Mouse (Mus musculus): ENCODE data around the gene Psmc6. TPM values are rescaled to one million over a fixed set of nuclear protein-coding genes. Genes with fewer than 3 reads are reported as not detected.
A peak's percentile ranks its signal among the peaks of the same experiment; 100 is the strongest.

Gene Psmc6
- polyA plus RNA-seq, 1 experiment from 2014 or later = 184 TPM

- Histone ChIP-seq H3K4me3 (ENCODE audit: low read depth, low read length) (no peak overlapping the region), H3K9me3 (ENCODE audit: control insufficient read depth, low read length) (no peaks in the 10 kb centered on the region), H3K4me1 (ENCODE audit: control insufficient read depth, insufficient read depth, low read length) (peaks cover 3% of the 10 kb centered on the region; the same call in 1 of the 2 replicates), H3K36me3 (ENCODE audit: control insufficient read depth, insufficient read depth, low read length) (peaks cover 22% of the 10 kb centered on the region), H3K9ac (replicated peaks; ENCODE audit: low read depth, low read length) (no peak overlapping the region), H3K27me3 (ENCODE audit: control insufficient read depth, insufficient read depth, low read length) (no peaks in the 10 kb centered on the region), H3K4me2 (ENCODE audit: low read depth, low read length) (no peak overlapping the region), H3K27ac (ENCODE audit: low read depth, low read length) (no peak overlapping the region)
- ATAC-seq (ENCODE audit: low read depth) = no peak
- 79% methylated on average over 4 of the region's 4 CpGs for WGBS
Observed at GRCm38 (mm10) chr14:45382912-45383311, 53.3 kb downstream of the Psmc6 start.

GRCm38 (mm10) chr14:45385596-45385995, 56.0 kb downstream of the Psmc6 start:
- WGBS = 91% methylated on average over 2 of the region's 2 CpGs
- no peak overlapping the region for H3K4me3 ChIP-seq (ENCODE audit: low read depth, low read length)
- no peak overlapping the region for H3K4me2 ChIP-seq (ENCODE audit: low read depth, low read length)
- no peak overlapping the region for H3K27ac ChIP-seq (ENCODE audit: low read depth, low read length)
- H3K9ac ChIP-seq (replicated peaks; ENCODE audit: low read depth, low read length) = no peak overlapping the region
- no peaks in the 10 kb centered on the region for H3K9me3 ChIP-seq (ENCODE audit: control insufficient read depth, low read length)
- peaks cover 7% of the 10 kb centered on the region; the same call in 1 of the 2 replicates for H3K4me1 ChIP-seq (ENCODE audit: control insufficient read depth, insufficient read depth, low read length)
- H3K27me3 ChIP-seq (ENCODE audit: control insufficient read depth, insufficient read depth, low read length) = no peaks in the 10 kb centered on the region
- ATAC-seq (ENCODE audit: low read depth) = no peak
- peaks cover 7% of the 10 kb centered on the region for H3K36me3 ChIP-seq (ENCODE audit: control insufficient read depth, insufficient read depth, low read length)

GRCm38 (mm10) chr14:45387480-45387879, 57.9 kb downstream of the Psmc6 start:
- 13% methylated on average over 2 of the region's 2 CpGs for WGBS

DNA sequence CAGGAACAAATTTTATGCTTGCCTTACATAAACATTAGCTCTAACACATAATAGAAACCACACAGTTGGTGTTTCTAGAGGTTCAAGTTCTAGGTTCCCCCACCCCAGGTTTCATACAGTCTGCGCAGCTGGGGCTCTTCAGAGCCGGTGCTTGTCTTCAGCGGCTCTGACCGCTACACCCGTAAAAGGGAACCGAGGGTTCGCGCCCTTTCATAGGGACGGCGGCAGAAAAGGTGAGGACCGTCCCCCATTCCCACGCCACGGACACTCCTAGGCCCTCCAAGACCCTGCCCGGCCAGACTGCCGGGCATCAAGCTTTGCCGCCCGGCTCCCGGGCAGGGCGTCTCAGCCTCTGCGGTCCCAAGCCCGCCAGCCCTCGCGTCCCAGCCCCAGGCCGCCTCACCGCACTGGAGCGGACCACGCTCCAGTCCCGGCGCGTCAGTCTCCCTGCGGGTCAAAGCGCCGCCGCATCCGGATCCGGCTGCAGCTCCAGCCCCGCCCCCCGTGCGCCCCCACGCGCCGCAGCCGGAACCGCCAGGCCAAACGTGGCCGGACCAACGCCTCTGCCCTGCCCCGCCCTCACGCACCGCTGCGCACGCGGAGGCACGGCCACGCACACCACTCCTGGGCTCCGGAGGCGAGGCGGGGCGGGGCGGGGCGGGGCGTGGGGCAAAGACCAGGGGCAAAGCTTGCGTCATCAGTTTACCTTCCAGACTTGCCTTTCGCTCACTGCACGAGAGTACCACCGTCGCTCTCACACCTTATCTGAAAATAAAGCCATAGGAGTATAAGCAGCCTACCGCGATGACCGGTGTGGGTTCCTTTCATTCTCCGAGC, 59.0 kb downstream of the Psmc6 start:
- no peaks in the 10 kb centered on the region for H3K36me3 ChIP-seq (ENCODE audit: control insufficient read depth, insufficient read depth, low read length)
- WGBS = under 1% methylated on average over 56 of the region's 71 CpGs
- no peaks in the 10 kb centered on the region for H3K9me3 ChIP-seq (ENCODE audit: control insufficient read depth, low read length)
- peak overlapping the region; percentile 80 for H3K9ac ChIP-seq (replicated peaks; ENCODE audit: low read depth, low read length)
- peak overlapping the region; percentile 64 for H3K4me2 ChIP-seq (ENCODE audit: low read depth, low read length)
- peak; percentile 98 for ATAC-seq (ENCODE audit: low read depth)
- H3K4me3 ChIP-seq (ENCODE audit: low read depth, low read length) = peak overlapping the region; percentile 70
- peak overlapping the region; percentile 76 for H3K27ac ChIP-seq (ENCODE audit: low read depth, low read length)
- H3K27me3 ChIP-seq (ENCODE audit: control insufficient read depth, insufficient read depth, low read length) = no peaks in the 10 kb centered on the region
- H3K4me1 ChIP-seq (ENCODE audit: control insufficient read depth, insufficient read depth, low read length) = peaks cover 7% of the 10 kb centered on the region; the same call in 1 of the 2 replicates

More at GRCm38 (mm10) chr14:45387480-45387879, 57.9 kb downstream of the Psmc6 start:
- H3K36me3 ChIP-seq (ENCODE audit: control insufficient read depth, insufficient read depth, low read length) = no peaks in the 10 kb centered on the region
- H3K4me2 ChIP-seq (ENCODE audit: low read depth, low read length) = peak overlapping the region; percentile 64
- H3K4me1 ChIP-seq (ENCODE audit: control insufficient read depth, insufficient read depth, low read length) = peaks cover 7% of the 10 kb centered on the region; the same call in 1 of the 2 replicates
- H3K4me3 ChIP-seq (ENCODE audit: low read depth, low read length) = peak overlapping the region; percentile 70
- H3K27me3 ChIP-seq (ENCODE audit: control insufficient read depth, insufficient read depth, low read length) = no peaks in the 10 kb centered on the region
- no peaks in the 10 kb centered on the region for H3K9me3 ChIP-seq (ENCODE audit: control insufficient read depth, low read length)
- H3K27ac ChIP-seq (ENCODE audit: low read depth, low read length) = no peak overlapping the region
- no peak overlapping the region for H3K9ac ChIP-seq (replicated peaks; ENCODE audit: low read depth, low read length)
- ATAC-seq (ENCODE audit: low read depth) = no peak

GRCm38 (mm10) chr14:45389194-45389593, 59.6 kb downstream of the Psmc6 start:
- Histone ChIP-seq H3K27ac (ENCODE audit: low read depth, low read length) (peak overlapping the region; percentile 76), H3K27me3 (ENCODE audit: control insufficient read depth, insufficient read depth, low read length) (no peaks in the 10 kb centered on the region), H3K4me3 (ENCODE audit: low read depth, low read length) (peak overlapping the region; percentile 70), H3K9me3 (ENCODE audit: control insufficient read depth, low read length) (no peaks in the 10 kb centered on the region), H3K9ac (replicated peaks; ENCODE audit: low read depth, low read length) (peak overlapping the region; percentile 80), H3K4me2 (ENCODE audit: low read depth, low read length) (peak overlapping the region; percentile 64), H3K4me1 (ENCODE audit: control insufficient read depth, insufficient read depth, low read length) (peaks cover 7% of the 10 kb centered on the region; the same call in 1 of the 2 replicates), H3K36me3 (ENCODE audit: control insufficient read depth, insufficient read depth, low read length) (no peaks in the 10 kb centered on the region)
- 25% methylated on average over 3 of the region's 3 CpGs for WGBS
- ATAC-seq (ENCODE audit: low read depth) = no peak

Other genes with a start within 250 kb of the Psmc6 start
- gene Gpr137c, start 110.1 kb upstream of the Psmc6 start, polyA plus RNA-seq (2014; fragmentation: Nextera tagmentation; extraction: Ambion mirVana) = 23.5 and 25.0 TPM in 2 replicates
- gene Txndc16, start 109.5 kb upstream of the Psmc6 start, polyA plus RNA-seq (2014; fragmentation: Nextera tagmentation; extraction: Ambion mirVana) = 45.4 and 45.7 TPM in 2 replicates
- gene Ero1l, start 11.0 kb upstream of the Psmc6 start, polyA plus RNA-seq (2014; fragmentation: Nextera tagmentation; extraction: Ambion mirVana) = 21.1 and 24.3 TPM in 2 replicates
- gene Styx, start 21.3 kb downstream of the Psmc6 start, polyA plus RNA-seq (2014; fragmentation: Nextera tagmentation; extraction: Ambion mirVana) = 74.1 and 76.1 TPM in 2 replicates
- 30.8 and 31.0 TPM in 2 replicates for gene Gnpnat1, start 75.1 kb downstream of the Psmc6 start, polyA plus RNA-seq (2014; fragmentation: Nextera tagmentation; extraction: Ambion mirVana)
- 61.1 and 67.9 TPM in 2 replicates for gene Fermt2, start 200.3 kb downstream of the Psmc6 start, polyA plus RNA-seq (2014; fragmentation: Nextera tagmentation; extraction: Ambion mirVana)